Mouse (Mus musculus): Measurements from ENCODE around the gene Aqp7. TPM values are rescaled to one million over a fixed set of nuclear protein-coding genes. Genes with fewer than 3 reads are reported as not detected.

Aqp7 gene
- polyA plus RNA-seq, 1 experiment from 2014 or later: 14.1 TPM

- H3K27me3 ChIP-seq (replicated peaks; ENCODE audit: control insufficient read depth, insufficient read depth, low read length): no peaks in the 10 kb centered on the region
- ATAC-seq: no peak
- no peak overlapping the region for H3K9ac ChIP-seq (ENCODE audit: low read depth, low read length)
- no peaks in the 10 kb centered on the region for H3K9me3 ChIP-seq (ENCODE audit: control insufficient read depth)
- H3K27ac ChIP-seq (ENCODE audit: low read depth, low read length): no peak overlapping the region
- H3K4me3 ChIP-seq (ENCODE audit: low read depth, low read length): no peak overlapping the region
- 97% methylated on average over 4 of the region's 4 CpGs for WGBS
- H3K36me3 ChIP-seq (ENCODE audit: control insufficient read depth, insufficient read depth): peaks cover 83% of the 10 kb centered on the region
- no peaks in the 10 kb centered on the region for H3K4me1 ChIP-seq (replicated peaks; ENCODE audit: control insufficient read depth, insufficient read depth, low read length)
- H3K4me2 ChIP-seq (replicated peaks; ENCODE audit: low read depth): no peak overlapping the region
- no peak for TF ChIP-seq CTCF (IDR thresholded peaks at IDR 0.05; ENCODE audit: low read depth)
Observed at GRCm38 (mm10) chr4:40997916-40998315, 50.0 kb downstream of the Aqp7 start.

DNA sequence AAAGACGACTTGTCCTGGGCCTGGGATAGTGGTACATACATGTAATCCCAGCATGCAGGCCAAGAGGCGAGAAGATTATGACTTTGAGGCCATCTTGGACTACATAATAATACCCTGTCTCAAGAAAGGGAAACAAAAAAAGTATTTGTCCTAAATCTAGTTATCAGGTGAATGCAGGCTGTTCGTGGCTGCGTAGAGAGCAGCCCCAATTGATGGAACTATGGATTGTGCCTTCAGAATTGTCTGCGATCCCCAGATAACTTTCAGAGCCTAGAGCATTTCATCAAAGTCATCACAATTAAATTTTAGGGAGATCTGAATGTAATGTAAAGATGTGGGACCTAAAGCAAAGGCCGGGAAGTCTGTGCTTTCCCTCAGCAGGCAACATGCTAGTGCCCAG is 51.6 kb downstream of the Aqp7 start:
- TF ChIP-seq CTCF (IDR thresholded peaks at IDR 0.05; ENCODE audit: low read depth): no peak
- Histone ChIP-seq H3K27me3 (replicated peaks; ENCODE audit: control insufficient read depth, insufficient read depth, low read length) (no peaks in the 10 kb centered on the region), H3K4me3 (ENCODE audit: low read depth, low read length) (no peak overlapping the region), H3K4me2 (replicated peaks; ENCODE audit: low read depth) (no peak overlapping the region), H3K4me1 (replicated peaks; ENCODE audit: control insufficient read depth, insufficient read depth, low read length) (no peaks in the 10 kb centered on the region), H3K36me3 (ENCODE audit: control insufficient read depth, insufficient read depth) (peaks cover 85% of the 10 kb centered on the region), H3K9me3 (ENCODE audit: control insufficient read depth) (no peaks in the 10 kb centered on the region), H3K27ac (ENCODE audit: low read depth, low read length) (no peak overlapping the region), H3K9ac (ENCODE audit: low read depth, low read length) (no peak overlapping the region)
- 95% methylated on average over 6 of the region's 6 CpGs for WGBS
- ATAC-seq: no peak

DNA sequence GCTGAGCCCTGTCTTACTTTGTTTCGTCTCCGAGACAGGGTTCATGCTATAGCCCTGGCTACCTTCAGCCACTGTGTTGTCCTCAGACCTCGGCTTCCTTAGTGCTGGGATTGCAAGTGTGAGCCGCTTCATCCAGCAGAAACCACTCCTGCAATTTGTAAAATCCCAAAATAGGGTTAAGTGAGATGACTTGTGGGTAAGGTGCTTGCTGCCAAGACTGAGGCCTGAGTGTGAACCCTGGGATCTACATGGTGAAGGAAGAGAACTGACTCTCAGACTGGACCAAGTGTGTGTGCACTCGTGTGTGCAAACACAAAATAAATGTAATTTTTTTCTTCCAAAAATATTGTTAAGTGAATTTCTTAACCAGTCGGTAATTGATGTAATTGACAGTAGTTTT is 58.3 kb downstream of the Aqp7 start:
- Histone ChIP-seq H3K36me3 (ENCODE audit: control insufficient read depth, insufficient read depth) (peaks cover 81% of the 10 kb centered on the region), H3K27me3 (replicated peaks; ENCODE audit: control insufficient read depth, insufficient read depth, low read length) (no peaks in the 10 kb centered on the region), H3K4me1 (replicated peaks; ENCODE audit: control insufficient read depth, insufficient read depth, low read length) (no peaks in the 10 kb centered on the region), H3K9ac (ENCODE audit: low read depth, low read length) (no peak overlapping the region), H3K4me3 (ENCODE audit: low read depth, low read length) (no peak overlapping the region), H3K27ac (ENCODE audit: low read depth, low read length) (no peak overlapping the region), H3K4me2 (replicated peaks; ENCODE audit: low read depth) (no peak overlapping the region), H3K9me3 (ENCODE audit: control insufficient read depth) (no peaks in the 10 kb centered on the region)
- no peak for TF ChIP-seq CTCF (IDR thresholded peaks at IDR 0.05; ENCODE audit: low read depth)
- WGBS: 88% methylated on average over 6 of the region's 6 CpGs
- ATAC-seq: no peak

- ATAC-seq: no peak
- H3K4me1 ChIP-seq (replicated peaks; ENCODE audit: control insufficient read depth, insufficient read depth, low read length): no peaks in the 10 kb centered on the region
- no peak for TF ChIP-seq CTCF (IDR thresholded peaks at IDR 0.05; ENCODE audit: low read depth)
- peaks cover 62% of the 10 kb centered on the region for H3K36me3 ChIP-seq (ENCODE audit: control insufficient read depth, insufficient read depth)
- no peak overlapping the region for H3K4me2 ChIP-seq (replicated peaks; ENCODE audit: low read depth)
- H3K9me3 ChIP-seq (ENCODE audit: control insufficient read depth): no peaks in the 10 kb centered on the region
- H3K27ac ChIP-seq (ENCODE audit: low read depth, low read length): no peak overlapping the region
- H3K27me3 ChIP-seq (replicated peaks; ENCODE audit: control insufficient read depth, insufficient read depth, low read length): no peaks in the 10 kb centered on the region
- H3K4me3 ChIP-seq (ENCODE audit: low read depth, low read length): no peak overlapping the region
- no peak overlapping the region for H3K9ac ChIP-seq (ENCODE audit: low read depth, low read length)
- WGBS: 94% methylated on average over 1 of the region's 1 CpGs
Observed at GRCm38 (mm10) chr4:40983686-40984085, 64.3 kb downstream of the Aqp7 start.

Small RNA genes within 50 kb of the gene (microRNA-seq; reads per million reads assigned to microRNA genes)
- gene Mir3094: 3.0 reads per million, percentile 4 among the genes with 10 or more reads in this experiment

Other genes starting within 250 kb of the Aqp7 start
- gene B4galt1, start 194.1 kb downstream of the Aqp7 start, polyA plus RNA-seq (2015; fragmentation: Nextera tagmentation; extraction: Ambion mirVana): 15.3 and 15.5 TPM in 2 replicates
- gene Spink4, start 128.1 kb downstream of the Aqp7 start, polyA plus RNA-seq (2015; fragmentation: Nextera tagmentation; extraction: Ambion mirVana): 419 and 610 TPM in 2 replicates
- gene Bag1, start 99.8 kb downstream of the Aqp7 start, polyA plus RNA-seq (2015; fragmentation: Nextera tagmentation; extraction: Ambion mirVana): 120 and 138 TPM in 2 replicates
- 133 and 136 TPM in 2 replicates for gene Chmp5, start 99.7 kb downstream of the Aqp7 start, polyA plus RNA-seq (2015; fragmentation: Nextera tagmentation; extraction: Ambion mirVana)
- gene Nfx1, start 77.2 kb downstream of the Aqp7 start, polyA plus RNA-seq (2015; fragmentation: Nextera tagmentation; extraction: Ambion mirVana): 25.9 and 27.9 TPM in 2 replicates
- 4.1 and 7.4 TPM in 2 replicates for gene Aqp3, start 50.0 kb upstream of the Aqp7 start, polyA plus RNA-seq (2015; fragmentation: Nextera tagmentation; extraction: Ambion mirVana)
- 7.7 and 8.4 TPM in 2 replicates for gene Nol6, start 76.3 kb upstream of the Aqp7 start, polyA plus RNA-seq (2015; fragmentation: Nextera tagmentation; extraction: Ambion mirVana)
- gene Ube2r2, start 87.6 kb upstream of the Aqp7 start, polyA plus RNA-seq (2015; fragmentation: Nextera tagmentation; extraction: Ambion mirVana): 64.5 and 67.9 TPM in 2 replicates
- gene Ubap2, start 227.0 kb upstream of the Aqp7 start, polyA plus RNA-seq (2015; fragmentation: Nextera tagmentation; extraction: Ambion mirVana): 15.3 and 17.7 TPM in 2 replicates

Measured in intestine, postnatal 0 days (tissue).